Mouse (Mus musculus) bone marrow, adult 2 months (tissue): Measurements from ENCODE around the gene Hist1h2bq.
"Not testable (repeated sequence)": the region's sequence is repeated elsewhere in the genome, so short reads cannot be mapped to it uniquely, and the experiment has no call there.

Experiments
- CTCF ChIP-seq: fragments of 200-500 bp; IDR thresholded peaks from 2 replicates; pipeline ENCODE4 v1.5.1; 2011; ENCODE audit warnings: low read length, control low read depth; ENCODE audit not compliant: control insufficient read depth, insufficient read depth
- POLR2A ChIP-seq: fragments of 200-500 bp; IDR thresholded peaks from 2 replicates; pipeline ENCODE4 v1.6.1; 2011; ENCODE audit warnings: low read depth, mild to moderate bottlenecking, control low read depth, low read length, borderline replicate concordance; ENCODE audit not compliant: control insufficient read depth

GRCm38 (mm10) chr13:21850696-21851095 lies 40.7 kb upstream of the Hist1h2bq start:
- TF ChIP-seq CTCF, POLR2A: not testable (repeated sequence)
